Mouse (Mus musculus) thymus, adult 2 months (tissue): Measurements from ENCODE around the gene Hprt.

Experiments used
- CTCF ChIP-seq: fragments of 200-500 bp; IDR thresholded peaks from 2 replicates; pipeline ENCODE4 v1.5.1; 2012; ENCODE audit warnings: mild to moderate bottlenecking, control low read depth, low read length, moderate library complexity, borderline replicate concordance; ENCODE audit not compliant: control insufficient read depth, poor library complexity, insufficient read depth; ENCODE audit errors: extremely low read depth
- POLR2A ChIP-seq: fragments of 200-500 bp; IDR thresholded peaks from 2 replicates; pipeline ENCODE4 v1.6.1; 2012; ENCODE audit warnings: mild to moderate bottlenecking, low read length, control low read depth, moderate library complexity; ENCODE audit not compliant: control insufficient read depth, poor library complexity, insufficient read depth; ENCODE audit errors: extremely low read depth

DNA sequence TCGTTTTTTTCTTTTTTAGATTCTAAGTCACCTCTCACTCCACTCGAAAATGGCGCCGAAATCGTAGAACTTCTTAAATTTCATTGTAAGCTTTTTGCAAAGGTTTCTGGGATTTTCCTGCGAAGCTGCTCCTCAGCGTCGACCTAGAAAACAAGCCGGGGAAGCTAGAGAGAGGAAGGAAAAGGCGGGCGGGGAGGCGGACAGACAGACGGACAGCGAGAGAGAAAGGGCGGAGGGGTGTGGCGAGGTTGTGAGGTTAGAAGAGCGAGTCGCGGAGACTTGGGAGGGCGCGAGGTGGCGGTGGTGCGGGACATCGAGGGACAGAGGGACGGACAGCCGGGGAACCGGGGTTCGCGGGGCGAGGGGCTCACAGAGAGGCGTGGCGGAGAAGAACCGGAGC lies 68.7 kb downstream of the Hprt start:
- TF ChIP-seq POLR2A (no peak), CTCF (no peak)
